Mouse (Mus musculus) midbrain, postnatal 0 days (tissue): ENCODE measurements at regions not wholly inside any gene's neighbourhood (a gene's known extent, or its start where the extent isn't known, plus 50 kb on each side); places are given as distances from the start of the nearest gene placed in this dataset.
"Not testable (repeated sequence)": the region's sequence is repeated elsewhere in the genome, so short reads cannot be mapped to it uniquely, and the experiment has no call there.

ENCODE experiments used
- ATAC-seq: fragments of 200-750 bp; cut with Nextera tagmentation; 2 replicates; pipeline ENCODE4 v1.8.0; 2017; ENCODE audit warnings: moderate number of reproducible peaks, mild to moderate bottlenecking, moderate TSS enrichment, moderate library complexity; ENCODE audit not compliant: low FRiP score
- DNase-seq: peaks from one replicate; pipeline ENCODE4 v3.0.0-alpha.2; 2015; ENCODE audit warnings: low spot score
- H3K27ac ChIP-seq: fragments of 300-500 bp; sonication (generic); 2 replicates; pipeline ENCODE4 v1.5.1; 2014; ENCODE audit warnings: low read depth, mild to moderate bottlenecking, low read length, mixed read lengths
- H3K27me3 ChIP-seq: fragments of 300-500 bp; sonication (generic); 2 replicates; pipeline ENCODE4 v1.6.1; 2014; ENCODE audit warnings: low read length, control low read depth, mixed read lengths; ENCODE audit not compliant: insufficient read depth
- H3K36me3 ChIP-seq: fragments of 300-500 bp; sonication (generic); 2 replicates; pipeline ENCODE4 v1.6.1; 2014; ENCODE audit warnings: low read length, control low read depth, mixed read lengths; ENCODE audit not compliant: insufficient read depth
- H3K4me1 ChIP-seq: fragments of 300-500 bp; sonication (generic); 2 replicates; pipeline ENCODE4 v1.6.1; 2014; ENCODE audit warnings: mild to moderate bottlenecking, control low read depth, antibody characterized with exemption, low read length, mixed read lengths; ENCODE audit not compliant: insufficient read depth
- H3K4me2 ChIP-seq: fragments of 300-500 bp; sonication (generic); 2 replicates; pipeline ENCODE4 v1.6.1; 2014; ENCODE audit warnings: low read depth, mild to moderate bottlenecking, low read length, mixed read lengths; ENCODE audit not compliant: poor library complexity, severe bottlenecking
- H3K4me3 ChIP-seq: fragments of 300-500 bp; sonication (generic); 2 replicates; pipeline ENCODE4 v1.5.1; 2014; ENCODE audit warnings: low read depth, mild to moderate bottlenecking, low read length, moderate library complexity
- H3K9ac ChIP-seq: fragments of 300-500 bp; sonication (generic); replicated peaks from 2 replicates; pipeline ENCODE4 v1.6.1; 2014; ENCODE audit warnings: mild to moderate bottlenecking, low read length, moderate library complexity, mixed read lengths; ENCODE audit not compliant: poor library complexity, severe bottlenecking
- H3K9me3 ChIP-seq: fragments of 300-500 bp; sonication (generic); 2 replicates; pipeline ENCODE4 v1.6.1; 2016; ENCODE audit warnings: low read length, control low read depth
- CTCF ChIP-seq: IDR thresholded peaks from 2 replicates; pipeline ENCODE4 v1.5.1; 2016; ENCODE audit warnings: antibody characterized with exemption, mild to moderate bottlenecking
- WGBS: fragments of 180-500 bp; shearing (Covaris S2); extraction: QIAGEN DNeasy Blood & Tissue Kit; methylation state at CpG from one replicate; pipeline ENCODE4 v1.1.7; 2014; 5-methylcytosine and 5-hydroxymethylcytosine counted together

DNA sequence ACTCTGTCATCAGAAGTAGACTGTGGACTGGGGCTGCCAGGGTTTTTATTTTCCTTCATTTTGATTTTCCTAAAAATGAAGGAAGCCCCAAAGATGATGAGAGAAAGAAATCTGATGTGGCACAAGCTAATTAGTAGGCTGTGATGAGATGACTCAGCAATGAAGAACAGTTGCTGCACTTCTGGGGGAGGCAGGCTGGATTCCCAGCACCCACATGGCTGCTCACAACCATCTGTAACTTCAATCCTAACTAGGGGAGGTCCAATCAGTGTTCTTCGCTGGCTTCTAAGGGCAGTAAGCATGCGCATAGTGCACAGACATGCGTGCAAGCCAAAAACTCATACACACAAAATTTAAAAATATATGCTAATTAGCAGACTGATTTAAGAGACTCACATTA, 191.0 kb upstream of the Pex5l start:
- TF ChIP-seq CTCF, result no peak
- Histone ChIP-seq H3K4me3 (no peak overlapping the region), H3K27me3 (no peaks in the 10 kb centered on the region), H3K4me2 (no peak overlapping the region), H3K36me3 (no peaks in the 10 kb centered on the region), H3K4me1 (no peaks in the 10 kb centered on the region), H3K9ac (no peak overlapping the region), H3K9me3 (no peaks in the 10 kb centered on the region), H3K27ac (no peak overlapping the region)
- no peak for ATAC-seq
- WGBS, result 93% methylated on average over 3 of the region's 3 CpGs
- DNase-seq, result no peak

DNA sequence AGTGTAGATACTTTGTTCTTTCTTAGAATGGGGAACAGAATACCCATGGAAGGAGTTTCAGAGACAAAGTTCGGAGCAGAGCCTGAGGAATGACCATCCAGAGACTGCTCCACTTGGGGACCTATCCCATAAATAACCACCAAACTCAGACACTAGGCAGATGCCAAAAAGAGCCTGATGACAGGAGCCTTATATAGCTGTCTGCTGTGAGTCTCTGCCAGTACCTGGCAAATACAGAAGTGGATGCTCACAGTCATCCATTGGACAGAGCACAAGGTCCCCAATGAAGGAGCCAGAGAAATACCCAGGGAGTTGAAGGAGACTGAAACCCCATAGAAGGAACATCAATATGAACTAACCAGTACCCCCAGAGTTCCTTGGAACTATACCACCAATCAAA, 174.6 kb upstream of the Pex5l start:
- H3K4me1 ChIP-seq, DNase-seq, H3K9ac ChIP-seq, ATAC-seq, H3K27me3 ChIP-seq, H3K4me3 ChIP-seq, H3K4me2 ChIP-seq, H3K9me3 ChIP-seq, H3K27ac ChIP-seq, H3K36me3 ChIP-seq: not testable (repeated sequence)
- WGBS, result 73% methylated on average over 1 of the region's 1 CpGs

GRCm38 (mm10) chr3:33312230-33312825, 169.3 kb upstream of the Pex5l start:
- H3K4me2 ChIP-seq, result no peak overlapping the region
- DNase-seq, result no peak
- 77% methylated on average over 3 of the region's 3 CpGs for WGBS
- no peak overlapping the region for H3K9ac ChIP-seq
- no peaks in the 10 kb centered on the region for H3K36me3 ChIP-seq
- no peaks in the 10 kb centered on the region for H3K27me3 ChIP-seq
- ATAC-seq, result no peak
- H3K27ac ChIP-seq, result no peak overlapping the region
- no peaks in the 10 kb centered on the region for H3K4me1 ChIP-seq
- H3K9me3 ChIP-seq, result no peaks in the 10 kb centered on the region
- no peak for TF ChIP-seq CTCF
- no peak overlapping the region for H3K4me3 ChIP-seq

DNA sequence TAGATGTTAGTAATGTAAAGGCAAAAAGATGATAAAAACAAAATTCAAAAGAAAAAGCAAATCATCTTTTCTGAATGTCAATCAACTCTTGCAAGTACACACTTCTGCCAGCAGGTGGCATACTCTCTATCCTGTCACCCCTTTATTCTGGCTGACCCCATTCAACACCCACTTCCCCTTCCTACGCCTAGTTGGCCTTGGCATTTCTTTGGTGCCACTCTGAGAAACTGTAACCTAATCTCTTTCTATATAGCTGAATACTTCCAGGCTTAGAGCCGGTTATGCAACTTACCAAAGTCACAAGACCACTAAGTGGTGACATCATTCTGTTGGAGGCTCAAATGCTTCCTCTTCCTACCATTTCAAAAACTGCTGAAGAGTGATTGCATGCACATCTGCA, 165.2 kb upstream of the Pex5l start:
- H3K9me3 ChIP-seq, result no peaks in the 10 kb centered on the region
- H3K27ac ChIP-seq, result no peak overlapping the region
- 45% methylated on average over 2 of the region's 2 CpGs for WGBS
- H3K27me3 ChIP-seq, result no peaks in the 10 kb centered on the region
- H3K9ac ChIP-seq, result no peak overlapping the region
- no peaks in the 10 kb centered on the region for H3K36me3 ChIP-seq
- peak; percentile 66 for TF ChIP-seq CTCF
- no peaks in the 10 kb centered on the region for H3K4me1 ChIP-seq
- H3K4me3 ChIP-seq, result no peak overlapping the region
- ATAC-seq (no peak), DNase-seq (no peak)
- no peak overlapping the region for H3K4me2 ChIP-seq

DNA sequence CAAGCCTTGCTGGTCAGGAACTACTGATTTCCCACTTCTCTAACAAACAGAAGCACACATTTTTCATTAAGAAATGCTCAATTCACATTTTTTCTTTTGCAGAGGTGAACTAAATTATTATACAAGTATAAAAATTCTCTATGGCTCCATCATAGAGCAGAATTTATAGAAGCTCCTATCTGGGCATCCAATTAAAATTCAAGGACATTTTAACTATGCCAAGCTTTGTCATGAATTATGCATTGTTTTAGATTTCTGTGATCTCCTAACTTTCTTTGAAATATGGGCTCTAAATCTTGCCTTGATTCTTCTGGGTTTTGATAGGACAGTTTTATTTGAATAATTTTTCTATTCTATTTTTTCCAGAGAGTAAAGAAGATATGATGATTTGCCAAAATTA, 163.1 kb upstream of the Pex5l start:
- no peak for TF ChIP-seq CTCF
- H3K27me3 ChIP-seq, result no peaks in the 10 kb centered on the region
- H3K36me3 ChIP-seq, result no peaks in the 10 kb centered on the region
- ATAC-seq (no peak), DNase-seq (no peak)
- H3K9ac ChIP-seq, result no peak overlapping the region
- H3K27ac ChIP-seq, result no peak overlapping the region
- no peaks in the 10 kb centered on the region for H3K4me1 ChIP-seq
- no peaks in the 10 kb centered on the region for H3K9me3 ChIP-seq
- H3K4me2 ChIP-seq, result no peak overlapping the region
- H3K4me3 ChIP-seq, result no peak overlapping the region

- Histone ChIP-seq H3K36me3 (no peaks in the 10 kb centered on the region), H3K27me3 (no peaks in the 10 kb centered on the region), H3K4me3 (no peak overlapping the region), H3K4me1 (no peaks in the 10 kb centered on the region), H3K9me3 (no peaks in the 10 kb centered on the region), H3K27ac (no peak overlapping the region), H3K4me2 (no peak overlapping the region), H3K9ac (no peak overlapping the region)
- no peak for TF ChIP-seq CTCF
- 73% methylated on average over 2 of the region's 2 CpGs for WGBS
- no peak for ATAC-seq
- DNase-seq, result no peak
These were observed 162.7 kb upstream of the Pex5l start for GRCm38 (mm10) chr3:33305756-33306155.
